Mouse (Mus musculus): ENCODE measurements around the gene Usp5.
"Not testable (repeated sequence)": the region's sequence is repeated elsewhere in the genome, so short reads cannot be mapped to it uniquely, and the experiment has no call there.

Gene Usp5

GRCm38 (mm10) chr6:124840241-124841167 lies 11.2 kb upstream of the Usp5 start, which contains the start of gene Gnb3:
Gene Gnb3 (minus strand): TSS chr6:124840275.
- DNase-seq (ENCODE audit: low spot score in 2 of 2): no peak

GRCm38 (mm10) chr6:124839805-124840204 lies 10.5 kb upstream of the Usp5 start:
- no peak for DNase-seq (ENCODE audit: low spot score in 2 of 2)

- no peak for DNase-seq (ENCODE audit: low spot score in 2 of 2)
Observed at GRCm38 (mm10) chr6:124836411-124836810, 7.1 kb upstream of the Usp5 start.

GRCm38 (mm10) chr6:124835531-124835930 lies 6.2 kb upstream of the Usp5 start:
- no peak for DNase-seq (ENCODE audit: low spot score in 2 of 2)

- DNase-seq (ENCODE audit: low spot score in 2 of 2): peak; percentile 39 to 49
Observed at GRCm38 (mm10) chr6:124834512-124835081, 5.3 kb upstream of the Usp5 start.

- DNase-seq (ENCODE audit: low spot score in 2 of 2): no peak
Observed at GRCm38 (mm10) chr6:124831649-124832048, 2.4 kb upstream of the Usp5 start.

- DNase-seq (ENCODE audit: low spot score in 2 of 2): not testable (repeated sequence)
Observed at GRCm38 (mm10) chr6:124831199-124831598, 1.9 kb upstream of the Usp5 start.

- peak; percentile 86 to 91 for DNase-seq (ENCODE audit: low spot score in 2 of 2)
Observed at GRCm38 (mm10) chr6:124829799-124830700, 766 bp upstream of the Usp5 start.

- DNase-seq (ENCODE audit: low spot score in 2 of 2): peak; percentile 46 to 71
Observed at GRCm38 (mm10) chr6:124828101-124828592, 1.1 kb downstream of the Usp5 start.

- DNase-seq (ENCODE audit: low spot score in 2 of 2): no peak
Observed at GRCm38 (mm10) chr6:124822049-124822448, 7.2 kb downstream of the Usp5 start.

- no peak for DNase-seq (ENCODE audit: low spot score in 2 of 2)
Observed at GRCm38 (mm10) chr6:124820891-124821290, 8.4 kb downstream of the Usp5 start.

GRCm38 (mm10) chr6:124817971-124818370 lies 11.3 kb downstream of the Usp5 start:
- DNase-seq (ENCODE audit: low spot score in 2 of 2): no peak

GRCm38 (mm10) chr6:124817563-124817962 lies 11.7 kb downstream of the Usp5 start:
- DNase-seq (ENCODE audit: low spot score in 2 of 2): no peak

- no peak for DNase-seq (ENCODE audit: low spot score in 2 of 2)
Observed at GRCm38 (mm10) chr6:124817125-124817524, 12.2 kb downstream of the Usp5 start.

GRCm38 (mm10) chr6:124816611-124817010 lies 12.7 kb downstream of the Usp5 start:
- DNase-seq (ENCODE audit: low spot score in 2 of 2): no peak

GRCm38 (mm10) chr6:124814858-124815774 lies 14.2 kb downstream of the Usp5 start:
- DNase-seq (ENCODE audit: low spot score in 2 of 2): no peak

- DNase-seq (ENCODE audit: low spot score in 2 of 2): no peak
Observed at GRCm38 (mm10) chr6:124814448-124814847, 14.8 kb downstream of the Usp5 start.

GRCm38 (mm10) chr6:124813933-124814332 lies 15.4 kb downstream of the Usp5 start, which contains the start of gene Tpi1:
Gene Tpi1 (minus strand): TSS chr6:124814296.
- DNase-seq (ENCODE audit: low spot score in 2 of 2): peak; percentile 91 to 93

GRCm38 (mm10) chr6:124813496-124813895 lies 15.8 kb downstream of the Usp5 start:
- DNase-seq (ENCODE audit: low spot score in 2 of 2): peak; percentile 37 to 63

- no peak for DNase-seq (ENCODE audit: low spot score in 2 of 2)
Observed at GRCm38 (mm10) chr6:124812848-124813247, 16.4 kb downstream of the Usp5 start.
